Mouse (Mus musculus): ENCODE measurements at regions not wholly inside any gene's neighbourhood (a gene's known extent, or its start where the extent isn't known, plus 50 kb on each side); places are given as distances from the start of the nearest gene placed in this dataset.

GRCm38 (mm10) chr14:120730226-120730625 lies 180.8 kb upstream of the Ipo5 start:
- no peak overlapping the region for H3K27ac ChIP-seq
- H3K4me2 ChIP-seq: no peak overlapping the region

GRCm38 (mm10) chr14:120731679-120732281 lies 179.2 kb upstream of the Ipo5 start:
- no peak overlapping the region for H3K4me2 ChIP-seq
- 77% methylated on average over 7 of the region's 7 CpGs for WGBS
- H3K9ac ChIP-seq: no peak overlapping the region
- no peaks in the 10 kb centered on the region for H3K36me3 ChIP-seq (replicated peaks)
- H3K4me1 ChIP-seq: no peaks in the 10 kb centered on the region
- no peaks in the 10 kb centered on the region for H3K27me3 ChIP-seq (replicated peaks)
- H3K9me3 ChIP-seq: no peaks in the 10 kb centered on the region
- H3K4me3 ChIP-seq: no peak overlapping the region
- no peak overlapping the region for H3K27ac ChIP-seq
- ATAC-seq (replicated peaks): no peak

More at GRCm38 (mm10) chr14:120730226-120730625, 180.8 kb upstream of the Ipo5 start:
- Histone ChIP-seq H3K4me1 (no peaks in the 10 kb centered on the region), H3K9ac (no peak overlapping the region), H3K9me3 (no peaks in the 10 kb centered on the region), H3K36me3 (replicated peaks) (no peaks in the 10 kb centered on the region), H3K4me3 (no peak overlapping the region), H3K27me3 (replicated peaks) (no peaks in the 10 kb centered on the region)
- 63% methylated on average over 3 of the region's 3 CpGs for WGBS
- no peak for ATAC-seq (replicated peaks)

GRCm38 (mm10) chr14:120732400-120733138 lies 178.5 kb upstream of the Ipo5 start:
- no peaks in the 10 kb centered on the region for H3K27me3 ChIP-seq (replicated peaks)
- ATAC-seq (replicated peaks): no peak
- H3K4me2 ChIP-seq: no peak overlapping the region
- WGBS: 67% methylated on average over 15 of the region's 15 CpGs
- no peaks in the 10 kb centered on the region for H3K36me3 ChIP-seq (replicated peaks)
- no peaks in the 10 kb centered on the region for H3K4me1 ChIP-seq
- no peak overlapping the region for H3K4me3 ChIP-seq
- no peak overlapping the region for H3K27ac ChIP-seq
- no peaks in the 10 kb centered on the region for H3K9me3 ChIP-seq
- no peak overlapping the region for H3K9ac ChIP-seq

- H3K27me3 ChIP-seq (replicated peaks): no peaks in the 10 kb centered on the region
- no peaks in the 10 kb centered on the region for H3K36me3 ChIP-seq (replicated peaks)
- H3K4me2 ChIP-seq: no peak overlapping the region
- 86% methylated on average over 5 of the region's 5 CpGs for WGBS
- no peaks in the 10 kb centered on the region for H3K4me1 ChIP-seq
- no peak overlapping the region for H3K9ac ChIP-seq
- H3K9me3 ChIP-seq: no peaks in the 10 kb centered on the region
- H3K4me3 ChIP-seq: no peak overlapping the region
- no peak overlapping the region for H3K27ac ChIP-seq
- ATAC-seq (replicated peaks): no peak
Observed at GRCm38 (mm10) chr14:120741492-120742054, 169.5 kb upstream of the Ipo5 start.

- Histone ChIP-seq H3K27ac (no peak overlapping the region), H3K9me3 (no peaks in the 10 kb centered on the region), H3K4me1 (no peaks in the 10 kb centered on the region), H3K4me2 (no peak overlapping the region), H3K27me3 (replicated peaks) (no peaks in the 10 kb centered on the region), H3K4me3 (no peak overlapping the region), H3K9ac (no peak overlapping the region), H3K36me3 (replicated peaks) (no peaks in the 10 kb centered on the region)
- ATAC-seq (replicated peaks): no peak
- WGBS: 65% methylated on average over 1 of the region's 1 CpGs
Observed at GRCm38 (mm10) chr14:120754011-120754410, 157.0 kb upstream of the Ipo5 start.

- no peak overlapping the region for H3K9ac ChIP-seq
- H3K4me1 ChIP-seq: no peaks in the 10 kb centered on the region
- no peak for ATAC-seq (replicated peaks)
- no peaks in the 10 kb centered on the region for H3K27me3 ChIP-seq (replicated peaks)
- H3K36me3 ChIP-seq (replicated peaks): no peaks in the 10 kb centered on the region
- H3K9me3 ChIP-seq: no peaks in the 10 kb centered on the region
- H3K4me3 ChIP-seq: no peak overlapping the region
- no peak overlapping the region for H3K4me2 ChIP-seq
- 74% methylated on average over 10 of the region's 10 CpGs for WGBS
- H3K27ac ChIP-seq: no peak overlapping the region
Observed at GRCm38 (mm10) chr14:120755389-120755788, 155.6 kb upstream of the Ipo5 start.

- H3K36me3 ChIP-seq (replicated peaks): no peaks in the 10 kb centered on the region
- no peak overlapping the region for H3K4me3 ChIP-seq
- no peaks in the 10 kb centered on the region for H3K27me3 ChIP-seq (replicated peaks)
- H3K9me3 ChIP-seq: no peaks in the 10 kb centered on the region
- no peak overlapping the region for H3K27ac ChIP-seq
- ATAC-seq (replicated peaks): peak; percentile 58
- H3K4me2 ChIP-seq: no peak overlapping the region
- no peaks in the 10 kb centered on the region for H3K4me1 ChIP-seq
- H3K9ac ChIP-seq: no peak overlapping the region
- 65% methylated on average over 14 of the region's 14 CpGs for WGBS
Observed at GRCm38 (mm10) chr14:120758200-120758830, 152.7 kb upstream of the Ipo5 start.

- no peak overlapping the region for H3K27ac ChIP-seq
- no peak overlapping the region for H3K4me3 ChIP-seq
- no peak overlapping the region for H3K4me2 ChIP-seq
- H3K9ac ChIP-seq: no peak overlapping the region
- no peaks in the 10 kb centered on the region for H3K27me3 ChIP-seq (replicated peaks)
- no peaks in the 10 kb centered on the region for H3K4me1 ChIP-seq
- ATAC-seq (replicated peaks): no peak
- H3K9me3 ChIP-seq: no peaks in the 10 kb centered on the region
- no peaks in the 10 kb centered on the region for H3K36me3 ChIP-seq (replicated peaks)
- 70% methylated on average over 7 of the region's 7 CpGs for WGBS
Observed at GRCm38 (mm10) chr14:120762168-120762567, 148.9 kb upstream of the Ipo5 start.

- WGBS: 72% methylated on average over 11 of the region's 11 CpGs
- no peaks in the 10 kb centered on the region for H3K4me1 ChIP-seq
- no peak overlapping the region for H3K4me2 ChIP-seq
- no peaks in the 10 kb centered on the region for H3K9me3 ChIP-seq
- H3K9ac ChIP-seq: no peak overlapping the region
- H3K27me3 ChIP-seq (replicated peaks): no peaks in the 10 kb centered on the region
- H3K36me3 ChIP-seq (replicated peaks): no peaks in the 10 kb centered on the region
- no peak for ATAC-seq (replicated peaks)
- no peak overlapping the region for H3K4me3 ChIP-seq
- H3K27ac ChIP-seq: no peak overlapping the region
Observed at GRCm38 (mm10) chr14:120762733-120763132, 148.3 kb upstream of the Ipo5 start.

- Histone ChIP-seq H3K36me3 (replicated peaks) (no peaks in the 10 kb centered on the region), H3K4me3 (no peak overlapping the region), H3K27me3 (replicated peaks) (no peaks in the 10 kb centered on the region), H3K4me2 (no peak overlapping the region), H3K4me1 (no peaks in the 10 kb centered on the region), H3K9me3 (no peaks in the 10 kb centered on the region), H3K9ac (no peak overlapping the region), H3K27ac (no peak overlapping the region)
- WGBS: 88% methylated on average over 5 of the region's 5 CpGs
- ATAC-seq (replicated peaks): no peak
Observed at GRCm38 (mm10) chr14:120763796-120764195, 147.2 kb upstream of the Ipo5 start.

GRCm38 (mm10) chr14:120764386-120764785 lies 146.6 kb upstream of the Ipo5 start:
- Histone ChIP-seq H3K27ac (no peak overlapping the region), H3K36me3 (replicated peaks) (no peaks in the 10 kb centered on the region), H3K27me3 (replicated peaks) (no peaks in the 10 kb centered on the region), H3K4me1 (no peaks in the 10 kb centered on the region), H3K4me3 (no peak overlapping the region), H3K9ac (no peak overlapping the region), H3K9me3 (no peaks in the 10 kb centered on the region), H3K4me2 (no peak overlapping the region)
- 57% methylated on average over 3 of the region's 3 CpGs for WGBS
- ATAC-seq (replicated peaks): no peak

GRCm38 (mm10) chr14:120766451-120766850 lies 144.6 kb upstream of the Ipo5 start:
- Histone ChIP-seq H3K9me3 (no peaks in the 10 kb centered on the region), H3K9ac (no peak overlapping the region), H3K4me3 (no peak overlapping the region), H3K27me3 (replicated peaks) (no peaks in the 10 kb centered on the region), H3K4me2 (no peak overlapping the region), H3K4me1 (no peaks in the 10 kb centered on the region), H3K36me3 (replicated peaks) (no peaks in the 10 kb centered on the region), H3K27ac (no peak overlapping the region)
- no peak for ATAC-seq (replicated peaks)
- 98% methylated on average over 5 of the region's 5 CpGs for WGBS
